Mouse (Mus musculus) spleen, postnatal 36 days (tissue): Measurements from ENCODE around the gene Hbb-bh2.
A peak's percentile ranks its signal among the peaks of the same experiment; 100 is the strongest.
"Not testable (repeated sequence)": the region's sequence is repeated elsewhere in the genome, so short reads cannot be mapped to it uniquely, and the experiment has no call there.

Experiments
- DNase-seq, 2 experiments: peaks; one replicate each; pipeline ENCODE4 v3.0.0; 2022; ENCODE audit warnings: low spot score in 2 of 2, mixed read lengths in 1 of 2

Gene Hbb-bh2

GRCm38 (mm10) chr7:103840268-103840667 lies at the start of gene Hbb-bh2:
Hbb-bh2 (minus strand) TSS chr7:103840520.
- DNase-seq = no peak

GRCm38 (mm10) chr7:103886152-103886551 lies 45.8 kb upstream of the Hbb-bh2 start, which contains the start of gene Olfr66:
Olfr66 (minus strand) TSS chr7:103886252.
- DNase-seq = no peak

GRCm38 (mm10) chr7:103877093-103877492 lies 36.8 kb upstream of the Hbb-bh2 start:
- DNase-seq = peak in 1 of 2 experiments; percentile 28

GRCm38 (mm10) chr7:103874451-103874850 lies 34.1 kb upstream of the Hbb-bh2 start:
- no peak for DNase-seq

- peak in 1 of 2 experiments; percentile 40 for DNase-seq
Measured at GRCm38 (mm10) chr7:103873064-103873463, 32.7 kb upstream of the Hbb-bh2 start.

GRCm38 (mm10) chr7:103870667-103871066 lies 30.3 kb upstream of the Hbb-bh2 start:
- peak; percentile 41 to 71 for DNase-seq

GRCm38 (mm10) chr7:103865716-103866115 lies 25.4 kb upstream of the Hbb-bh2 start:
- peak; percentile 54 to 71 for DNase-seq

GRCm38 (mm10) chr7:103861531-103861930 lies 21.2 kb upstream of the Hbb-bh2 start:
- no peak for DNase-seq

GRCm38 (mm10) chr7:103860855-103861254 lies 20.5 kb upstream of the Hbb-bh2 start:
- DNase-seq = peak; percentile 68 to 84

GRCm38 (mm10) chr7:103859076-103859475 lies 18.8 kb upstream of the Hbb-bh2 start:
- DNase-seq = peak; percentile 58 to 78

- DNase-seq = peak in 1 of 2 experiments; percentile 18
Measured at GRCm38 (mm10) chr7:103854669-103855068, 14.3 kb upstream of the Hbb-bh2 start.

GRCm38 (mm10) chr7:103853090-103853489 lies 12.8 kb upstream of the Hbb-bh2 start, which contains the start of gene Hbb-y:
Hbb-y (minus strand) TSS chr7:103853216.
- DNase-seq = no peak

GRCm38 (mm10) chr7:103844525-103845325 lies 4.4 kb upstream of the Hbb-bh2 start:
- DNase-seq = no peak

GRCm38 (mm10) chr7:103843034-103843433 lies 2.7 kb upstream of the Hbb-bh2 start, which contains the start of gene Hbb-bh1:
Hbb-bh1 (minus strand) TSS chr7:103843164.
- DNase-seq = no peak

GRCm38 (mm10) chr7:103827808-103828207 lies 12.5 kb downstream of the Hbb-bh2 start, which contains the start of gene Hbb-bs:
Hbb-bs (minus strand) TSS chr7:103828096.
- peak; percentile 61 to 80 for DNase-seq

- DNase-seq = not testable (repeated sequence)
Measured at GRCm38 (mm10) chr7:103827139-103827538, 13.2 kb downstream of the Hbb-bh2 start.

- no peak for DNase-seq
Measured at GRCm38 (mm10) chr7:103826255-103826887, 13.9 kb downstream of the Hbb-bh2 start.

GRCm38 (mm10) chr7:103825536-103826254 lies 14.6 kb downstream of the Hbb-bh2 start:
- DNase-seq = no peak

GRCm38 (mm10) chr7:103824597-103824996 lies 15.7 kb downstream of the Hbb-bh2 start:
- DNase-seq = no peak

GRCm38 (mm10) chr7:103815085-103815484 lies 25.2 kb downstream of the Hbb-bh2 start:
- DNase-seq = not testable (repeated sequence)

- peak; percentile 64 to 80 for DNase-seq
Measured at GRCm38 (mm10) chr7:103813766-103814165, 26.6 kb downstream of the Hbb-bh2 start, which contains the start of gene Hbb-bt. Hbb-bt (minus strand) TSS chr7:103813996.

GRCm38 (mm10) chr7:103813152-103813551 lies 27.2 kb downstream of the Hbb-bh2 start:
- DNase-seq = not testable (repeated sequence)
